Mouse (Mus musculus): Measurements from ENCODE around the gene Smyd3. TPM values are rescaled to one million over a fixed set of nuclear protein-coding genes. Genes with fewer than 3 reads are reported as not detected.

The Smyd3 gene
- polyA plus RNA-seq, 1 experiment from 2014 or later = 12.1 TPM

- H3K4me1 ChIP-seq (replicated peaks; ENCODE audit: control insufficient read depth, insufficient read depth) = no peaks in the 10 kb centered on the region
- WGBS = 77% methylated on average over 12 of the region's 12 CpGs
- no peaks in the 10 kb centered on the region for H3K36me3 ChIP-seq (ENCODE audit: control insufficient read depth, insufficient read depth, low read length)
- no peak for DNase-seq (ENCODE audit: low spot score)
- H3K27me3 ChIP-seq (ENCODE audit: control insufficient read depth, insufficient read depth, low read length) = no peaks in the 10 kb centered on the region
- H3K4me2 ChIP-seq (replicated peaks; ENCODE audit: low read depth) = no peak overlapping the region
- no peak overlapping the region for H3K27ac ChIP-seq (replicated peaks)
- no peak overlapping the region for H3K4me3 ChIP-seq (ENCODE audit: low read depth, low read length)
- no peak overlapping the region for H3K9ac ChIP-seq (ENCODE audit: low read length)
- H3K9me3 ChIP-seq (ENCODE audit: control insufficient read depth, low read length) = no peaks in the 10 kb centered on the region
- ATAC-seq (ENCODE audit: low FRiP score, low TSS enrichment) = no peak
- TF ChIP-seq EP300 (optimal IDR thresholded peaks at IDR 0.05) = no peak
- TF ChIP-seq CTCF (IDR thresholded peaks at IDR 0.05; ENCODE audit: low read depth) = no peak
Observed at GRCm38 (mm10) chr1:178915056-178915455, 602.8 kb downstream of the Smyd3 start.

- ATAC-seq (ENCODE audit: low FRiP score, low TSS enrichment) = no peak
Observed at GRCm38 (mm10) chr1:178912936-178913716, 604.7 kb downstream of the Smyd3 start.

GRCm38 (mm10) chr1:178910951-178911350, 606.9 kb downstream of the Smyd3 start:
- H3K27me3 ChIP-seq (ENCODE audit: control insufficient read depth, insufficient read depth, low read length) = no peaks in the 10 kb centered on the region
- H3K4me2 ChIP-seq (replicated peaks; ENCODE audit: low read depth) = no peak overlapping the region
- H3K27ac ChIP-seq (replicated peaks) = no peak overlapping the region
- DNase-seq (ENCODE audit: low spot score) (no peak), ATAC-seq (ENCODE audit: low FRiP score, low TSS enrichment) (no peak)
- H3K9ac ChIP-seq (ENCODE audit: low read length) = no peak overlapping the region
- H3K36me3 ChIP-seq (ENCODE audit: control insufficient read depth, insufficient read depth, low read length) = no peaks in the 10 kb centered on the region
- H3K4me3 ChIP-seq (ENCODE audit: low read depth, low read length) = no peak overlapping the region
- WGBS = 59% methylated on average over 14 of the region's 14 CpGs
- TF ChIP-seq CTCF (IDR thresholded peaks at IDR 0.05; ENCODE audit: low read depth) (no peak), EP300 (optimal IDR thresholded peaks at IDR 0.05) (no peak)
- no peaks in the 10 kb centered on the region for H3K9me3 ChIP-seq (ENCODE audit: control insufficient read depth, low read length)
- H3K4me1 ChIP-seq (replicated peaks; ENCODE audit: control insufficient read depth, insufficient read depth) = no peaks in the 10 kb centered on the region

More at GRCm38 (mm10) chr1:178912936-178913716, 604.7 kb downstream of the Smyd3 start:
- 62% methylated on average over 6 of the region's 6 CpGs for WGBS
- no peak for TF ChIP-seq CTCF (IDR thresholded peaks at IDR 0.05; ENCODE audit: low read depth)
- no peak for TF ChIP-seq EP300 (optimal IDR thresholded peaks at IDR 0.05)
- DNase-seq (ENCODE audit: low spot score) = no peak
- no peaks in the 10 kb centered on the region for H3K9me3 ChIP-seq (ENCODE audit: control insufficient read depth, low read length)
- no peak overlapping the region for H3K27ac ChIP-seq (replicated peaks)
- H3K4me3 ChIP-seq (ENCODE audit: low read depth, low read length) = no peak overlapping the region
- H3K36me3 ChIP-seq (ENCODE audit: control insufficient read depth, insufficient read depth, low read length) = no peaks in the 10 kb centered on the region
- H3K4me1 ChIP-seq (replicated peaks; ENCODE audit: control insufficient read depth, insufficient read depth) = no peaks in the 10 kb centered on the region
- no peaks in the 10 kb centered on the region for H3K27me3 ChIP-seq (ENCODE audit: control insufficient read depth, insufficient read depth, low read length)
- no peak overlapping the region for H3K9ac ChIP-seq (ENCODE audit: low read length)
- H3K4me2 ChIP-seq (replicated peaks; ENCODE audit: low read depth) = no peak overlapping the region

Other genes with a start within 250 kb of the Smyd3 start
- gene Tfb2m, start 28.2 kb upstream of the Smyd3 start, polyA plus RNA-seq (2015; fragmentation: Nextera tagmentation; extraction: Ambion mirVana) = 28.7 and 31.6 TPM in 2 replicates
- 8.8 and 9.9 TPM in 2 replicates for gene Cnst, start 28.3 kb upstream of the Smyd3 start, polyA plus RNA-seq (2015; fragmentation: Nextera tagmentation; extraction: Ambion mirVana)
- 39.0 and 41.3 TPM in 2 replicates for gene Sccpdh, start 150.2 kb upstream of the Smyd3 start, polyA plus RNA-seq (2015; fragmentation: Nextera tagmentation; extraction: Ambion mirVana)
- not detected in 2 replicates for gene Kif28, start 227.2 kb upstream of the Smyd3 start, polyA plus RNA-seq (2015; fragmentation: Nextera tagmentation; extraction: Ambion mirVana)

All from stomach, postnatal 0 days (tissue).